Mouse (Mus musculus): Measurements from ENCODE around the gene Olfr1417.

Olfr1417 gene

DNA sequence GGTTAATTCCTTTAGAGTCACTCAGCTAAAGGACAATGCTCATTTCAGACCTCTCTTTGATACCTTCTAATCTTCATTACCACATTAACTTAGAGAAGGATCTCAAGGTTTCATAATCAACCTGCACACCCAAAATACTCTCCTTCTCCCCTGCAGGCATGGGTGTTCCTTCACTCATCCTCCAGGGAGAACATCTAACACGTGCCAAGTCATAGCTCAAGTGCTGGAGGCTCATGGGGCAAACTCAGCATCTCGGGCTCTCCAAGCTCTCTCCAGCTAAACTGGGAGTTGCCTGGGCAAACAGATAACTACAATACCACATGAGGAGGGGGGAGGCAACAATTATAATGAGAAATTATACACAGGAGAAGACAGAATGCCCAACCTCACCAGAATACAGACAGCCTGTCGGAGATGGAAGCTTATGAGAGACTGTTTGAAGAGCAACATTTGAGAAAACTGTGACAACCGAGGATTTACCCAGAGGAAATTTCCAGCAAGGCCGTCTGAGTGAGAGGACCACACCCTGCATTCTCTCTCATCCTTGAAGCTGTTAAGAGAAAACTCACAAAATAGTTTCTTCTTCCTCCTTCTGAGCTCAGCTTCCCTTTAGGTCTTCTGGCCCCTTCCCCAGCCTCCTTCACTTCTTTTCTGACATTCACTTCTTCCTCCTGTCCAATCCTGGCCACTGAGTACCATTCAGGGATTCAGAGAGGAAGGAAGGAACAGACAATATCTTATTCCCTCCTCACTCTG is 28.8 kb downstream of the Olfr1417 start:
- DNase-seq, result no peak

GRCm38 (mm10) chr19:11808452-11808851 is 30.6 kb downstream of the Olfr1417 start:
- DNase-seq, result no peak

DNA sequence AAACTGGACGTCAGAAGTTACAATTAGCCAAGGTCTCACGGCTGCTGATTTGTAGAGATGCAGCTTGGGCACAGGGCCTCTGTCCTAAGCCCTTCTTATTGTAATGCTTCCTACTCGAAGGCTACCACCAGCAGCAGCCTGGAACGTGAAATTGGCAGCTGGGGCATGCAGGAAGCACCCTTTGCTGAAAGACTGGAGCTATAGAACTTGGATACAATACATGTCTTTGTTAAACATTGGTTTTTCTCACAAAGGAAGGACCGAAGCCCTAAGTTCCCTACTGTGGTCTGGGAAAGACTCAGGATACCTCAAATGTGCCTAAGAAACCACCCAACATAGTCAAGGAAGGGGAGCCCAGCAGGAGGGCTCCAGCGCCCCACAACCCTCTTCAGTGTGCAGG is 31.2 kb downstream of the Olfr1417 start:
- no peak for DNase-seq

DNA sequence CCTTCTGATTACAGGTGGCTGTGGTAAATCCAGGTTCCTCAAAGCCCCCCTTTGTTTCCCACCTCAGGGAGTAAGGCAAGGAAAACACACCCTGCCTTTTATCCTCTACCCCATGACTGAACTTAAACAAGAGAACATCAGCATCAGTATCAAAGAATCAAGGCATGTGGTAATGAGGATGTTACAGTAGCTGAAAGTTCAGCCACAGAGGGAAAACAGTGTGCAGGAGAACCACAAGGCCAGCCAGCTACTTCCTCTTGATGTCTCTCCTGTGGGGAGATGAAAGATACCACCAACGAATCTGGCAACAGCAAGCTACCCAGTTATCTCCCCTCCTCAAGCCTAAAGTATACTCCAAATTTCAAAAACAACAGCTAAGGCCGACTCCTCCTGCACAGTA is 31.8 kb downstream of the Olfr1417 start:
- no peak for DNase-seq

- DNase-seq, result no peak
These were observed 34.6 kb downstream of the Olfr1417 start for GRCm38 (mm10) chr19:11804423-11804822.

DNA sequence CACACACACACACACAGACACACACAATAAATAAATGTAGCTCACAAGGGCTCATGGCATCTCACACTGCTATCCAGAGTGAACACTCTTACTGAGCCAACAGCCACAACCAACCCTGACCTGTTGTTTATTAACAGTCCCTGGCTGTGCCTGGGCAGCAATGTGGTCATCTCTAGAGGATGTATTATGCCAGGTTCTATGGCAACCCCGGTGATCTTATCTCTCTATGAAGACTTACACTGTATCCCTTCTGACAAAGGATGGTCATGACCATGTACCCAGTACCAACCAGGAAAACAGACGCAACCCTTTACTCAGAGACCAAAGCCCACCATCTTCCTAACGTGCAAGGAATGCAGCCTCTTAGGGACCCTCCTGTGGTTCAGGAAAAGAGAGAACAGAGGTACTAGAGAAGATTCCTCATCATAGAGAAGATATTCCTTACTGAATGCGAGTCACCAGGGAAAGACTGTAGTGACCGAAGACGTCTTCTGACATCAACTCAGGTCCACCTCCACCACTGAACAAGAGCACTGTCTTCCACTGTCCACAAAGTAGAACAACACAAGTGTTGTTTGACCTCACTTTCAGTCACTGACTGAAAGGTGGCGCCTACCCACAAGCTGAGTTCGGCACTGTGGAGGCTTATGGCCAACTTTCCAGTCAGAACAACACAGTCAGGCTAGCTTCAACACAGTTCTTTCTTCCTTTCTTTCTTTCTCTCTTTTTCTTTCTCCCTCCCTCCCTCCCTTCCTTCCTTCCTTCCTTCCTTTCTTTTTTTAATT is 38.3 kb downstream of the Olfr1417 start:
- no peak for DNase-seq

- DNase-seq, result no peak
These were observed 44.6 kb downstream of the Olfr1417 start for GRCm38 (mm10) chr19:11794447-11794846.

DNA sequence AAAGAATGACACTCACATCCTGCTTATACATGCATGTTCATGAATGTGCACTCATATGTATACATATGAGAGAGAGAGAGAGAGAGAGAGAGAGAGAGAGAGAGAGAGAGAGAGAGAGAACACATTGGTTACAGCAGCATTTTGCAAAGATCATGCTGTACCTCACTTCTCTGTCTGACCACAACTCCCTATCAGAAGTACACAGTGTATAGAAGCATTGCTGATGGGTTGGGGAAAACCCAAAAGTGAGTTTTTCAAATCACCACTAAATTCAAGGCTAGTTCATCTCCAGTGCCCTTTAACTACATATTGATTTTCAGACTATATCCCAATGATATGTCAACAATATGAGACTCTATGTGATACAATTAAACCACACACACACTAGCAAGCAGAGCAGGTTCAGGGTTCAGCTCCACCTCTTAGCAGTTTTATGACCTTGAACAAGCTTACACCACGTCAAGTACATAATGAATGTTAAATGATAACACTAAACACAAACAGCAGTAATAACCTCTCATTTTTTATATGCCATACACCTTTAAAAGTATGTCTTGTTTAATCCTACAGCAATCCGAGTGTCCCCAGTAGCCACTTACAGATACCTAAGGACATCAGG is 45.2 kb downstream of the Olfr1417 start:
- DNase-seq, result no peak

- no peak for DNase-seq
These were observed 47.2 kb downstream of the Olfr1417 start for GRCm38 (mm10) chr19:11791825-11792224.

GRCm38 (mm10) chr19:11788876-11789275 is 50.1 kb downstream of the Olfr1417 start:
- no peak for DNase-seq

GRCm38 (mm10) chr19:11787826-11788225 is 51.2 kb downstream of the Olfr1417 start:
- DNase-seq, result no peak

GRCm38 (mm10) chr19:11785409-11786154 is 53.4 kb downstream of the Olfr1417 start:
- DNase-seq, result no peak

DNA sequence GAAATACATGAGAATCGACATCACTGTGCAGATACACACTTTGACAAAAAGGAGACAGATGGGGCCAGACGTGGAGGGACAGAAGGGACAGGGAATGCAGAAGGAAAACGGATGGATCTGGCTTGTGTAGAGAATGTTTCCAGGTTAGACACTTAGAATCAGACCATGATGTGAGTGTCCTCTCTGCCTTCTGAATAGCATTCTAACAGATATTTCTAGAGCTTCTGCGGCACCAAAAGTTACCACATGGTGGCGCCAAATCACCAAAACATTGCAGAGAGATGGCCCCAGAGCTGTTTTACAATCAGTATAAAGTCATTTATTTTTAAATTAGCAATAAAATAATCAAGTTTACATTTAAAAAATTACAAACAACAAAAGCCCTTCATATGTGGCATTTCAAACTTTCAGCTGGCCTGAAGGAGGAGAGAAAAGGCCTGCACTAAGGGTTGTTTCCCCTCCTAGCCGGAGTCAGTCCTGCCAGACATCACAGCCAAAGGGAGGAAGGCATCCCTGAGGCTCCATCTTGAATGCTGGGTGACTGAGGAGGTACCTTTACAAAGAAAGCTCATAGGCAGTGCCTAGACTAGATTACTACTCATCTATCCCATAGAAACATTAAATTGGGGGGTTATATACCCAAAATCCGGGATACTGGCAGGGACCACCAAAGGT is 61.7 kb downstream of the Olfr1417 start:
- DNase-seq, result peak; percentile 38
